Mouse (Mus musculus): Measurements from ENCODE around the gene Gm10577.

DNA sequence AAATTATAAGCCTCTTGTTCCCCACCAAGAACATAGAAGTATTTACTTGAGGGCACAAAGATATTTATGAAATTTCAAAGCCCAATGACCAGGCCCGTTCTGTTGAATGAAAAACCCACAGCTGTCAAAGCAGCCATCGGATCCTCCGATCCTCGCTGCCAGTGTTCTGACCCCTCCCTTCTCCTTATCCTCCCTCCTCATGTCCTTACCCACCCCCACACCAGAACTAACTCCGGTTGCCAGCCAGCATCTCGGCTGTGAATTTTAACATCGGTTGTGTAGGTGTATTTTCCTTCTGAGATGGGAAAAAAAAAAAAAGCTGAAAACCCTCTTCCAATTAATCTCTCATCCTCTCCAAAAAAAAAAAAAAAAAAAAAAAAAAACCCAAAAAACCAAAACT lies 16.7 kb upstream of the Gm10577 start:
- TF ChIP-seq CTCF (IDR thresholded peaks at IDR 0.05; ENCODE audit: low read depth) (no peak), EP300 (optimal IDR thresholded peaks at IDR 0.05) (no peak)
